Mouse (Mus musculus): ENCODE measurements around the gene Pcdh15. TPM values are rescaled to one million over a fixed set of nuclear protein-coding genes. Genes with fewer than 3 reads are reported as not detected.

Gene Pcdh15
- polyA plus RNA-seq, 1 experiment: 0.10 TPM

- DNase-seq (ENCODE audit: low spot score): no peak
These were observed 848.7 kb downstream of the Pcdh15 start for GRCm38 (mm10) chr10:73947799-73948198.

GRCm38 (mm10) chr10:73953362-73953761, 854.2 kb downstream of the Pcdh15 start:
- no peak for DNase-seq (ENCODE audit: low spot score)

- DNase-seq (ENCODE audit: low spot score): no peak
These were observed 884.9 kb downstream of the Pcdh15 start for GRCm38 (mm10) chr10:73984057-73984456.

- no peak for DNase-seq (ENCODE audit: low spot score)
These were observed 909.7 kb downstream of the Pcdh15 start for GRCm38 (mm10) chr10:74008836-74009235.

- DNase-seq (ENCODE audit: low spot score): no peak
These were observed 923.9 kb downstream of the Pcdh15 start for GRCm38 (mm10) chr10:74023091-74023490.

GRCm38 (mm10) chr10:74053059-74053458, 953.9 kb downstream of the Pcdh15 start:
- DNase-seq (ENCODE audit: low spot score): no peak

- no peak for DNase-seq (ENCODE audit: low spot score)
These were observed 987.5 kb downstream of the Pcdh15 start for GRCm38 (mm10) chr10:74086653-74087052.

GRCm38 (mm10) chr10:74098296-74098695, 999.2 kb downstream of the Pcdh15 start:
- DNase-seq (ENCODE audit: low spot score): no peak

GRCm38 (mm10) chr10:74114107-74114506, 1015.0 kb downstream of the Pcdh15 start:
- no peak for DNase-seq (ENCODE audit: low spot score)

- no peak for DNase-seq (ENCODE audit: low spot score)
These were observed 1017.7 kb downstream of the Pcdh15 start for GRCm38 (mm10) chr10:74116817-74117216.

GRCm38 (mm10) chr10:74123421-74123820, 1024.3 kb downstream of the Pcdh15 start:
- DNase-seq (ENCODE audit: low spot score): no peak

- no peak for DNase-seq (ENCODE audit: low spot score)
These were observed 1030.0 kb downstream of the Pcdh15 start for GRCm38 (mm10) chr10:74129192-74129591.

- no peak for DNase-seq (ENCODE audit: low spot score)
These were observed 1030.5 kb downstream of the Pcdh15 start for GRCm38 (mm10) chr10:74129665-74130064.

- no peak for DNase-seq (ENCODE audit: low spot score)
These were observed 1031.7 kb downstream of the Pcdh15 start for GRCm38 (mm10) chr10:74130805-74131204.

- no peak for DNase-seq (ENCODE audit: low spot score)
These were observed 1048.8 kb downstream of the Pcdh15 start for GRCm38 (mm10) chr10:74147966-74148365.

GRCm38 (mm10) chr10:74181921-74182320, 1082.8 kb downstream of the Pcdh15 start:
- no peak for DNase-seq (ENCODE audit: low spot score)

- no peak for DNase-seq (ENCODE audit: low spot score)
These were observed 1104.5 kb downstream of the Pcdh15 start for GRCm38 (mm10) chr10:74203650-74204049.

- DNase-seq (ENCODE audit: low spot score): no peak
These were observed 1118.1 kb downstream of the Pcdh15 start for GRCm38 (mm10) chr10:74217268-74217667.

GRCm38 (mm10) chr10:74220439-74220838, 1121.3 kb downstream of the Pcdh15 start:
- DNase-seq (ENCODE audit: low spot score): no peak

GRCm38 (mm10) chr10:74257716-74258446, 1158.7 kb downstream of the Pcdh15 start:
- DNase-seq (ENCODE audit: low spot score): no peak

- no peak for DNase-seq (ENCODE audit: low spot score)
These were observed 1159.5 kb downstream of the Pcdh15 start for GRCm38 (mm10) chr10:74258639-74259038.

GRCm38 (mm10) chr10:74269637-74270269, 1170.6 kb downstream of the Pcdh15 start:
- DNase-seq (ENCODE audit: low spot score): no peak

GRCm38 (mm10) chr10:74270894-74271293, 1171.8 kb downstream of the Pcdh15 start:
- no peak for DNase-seq (ENCODE audit: low spot score)

Measured in urinary bladder, adult 2 months (tissue).